Mouse (Mus musculus) gastrocnemius, postnatal 4 days (tissue): ENCODE results near the gene Gm6169. TPM values are rescaled to one million over a fixed set of nuclear protein-coding genes. Genes with fewer than 3 reads are reported as not detected.
"Not testable (repeated sequence)": the region's sequence is repeated elsewhere in the genome, so short reads cannot be mapped to it uniquely, and the experiment has no call there.

ENCODE experiments used
- DNase-seq, 2 experiments: peaks; one replicate each; pipeline ENCODE4 v3.0.0; 2021 to 2022; ENCODE audit warnings: low spot score in 2 of 2, mixed read lengths in 2 of 2
- total RNA-seq, 2 experiments: library from RNA; stranded (reverse); gene quantifications; 2 replicates each; pipeline ENCODE4 v1.2.3; 2021

Gm6169 gene
- total RNA-seq, 2 experiments from 2014 or later, result 0.29 to 31.2 TPM

GRCm38 (mm10) chr13:97070931-97071625 lies 28.0 kb downstream of the Gm6169 start:
- no peak for DNase-seq

- no peak for DNase-seq
Observed at GRCm38 (mm10) chr13:97068151-97068550, 30.9 kb downstream of the Gm6169 start.

- no peak for DNase-seq
Observed at GRCm38 (mm10) chr13:97067691-97068090, 31.3 kb downstream of the Gm6169 start.

- no peak for DNase-seq
Observed at GRCm38 (mm10) chr13:97066649-97067550, 32.1 kb downstream of the Gm6169 start, which contains the start of gene Fam169a. Gene Fam169a, plus strand, starts transcription at chr13:97067286.

- DNase-seq, result not testable (repeated sequence)
Observed at GRCm38 (mm10) chr13:97064844-97065621, 34.0 kb downstream of the Gm6169 start.

GRCm38 (mm10) chr13:97064413-97064812 lies 34.6 kb downstream of the Gm6169 start:
- no peak for DNase-seq

GRCm38 (mm10) chr13:97063431-97063830 lies 35.6 kb downstream of the Gm6169 start:
- DNase-seq, result no peak

- no peak for DNase-seq
Observed at GRCm38 (mm10) chr13:97062151-97062550, 36.9 kb downstream of the Gm6169 start.

GRCm38 (mm10) chr13:97060331-97060730 lies 38.7 kb downstream of the Gm6169 start:
- no peak for DNase-seq

GRCm38 (mm10) chr13:97059746-97060145 lies 39.3 kb downstream of the Gm6169 start:
- no peak for DNase-seq

GRCm38 (mm10) chr13:97057817-97058216 lies 41.2 kb downstream of the Gm6169 start:
- DNase-seq, result no peak

- DNase-seq, result no peak
Observed at GRCm38 (mm10) chr13:97053844-97054243, 45.2 kb downstream of the Gm6169 start.

- DNase-seq, result peak in 1 of 2 experiments; percentile 50
Observed at GRCm38 (mm10) chr13:97052667-97053066, 46.4 kb downstream of the Gm6169 start.

- no peak for DNase-seq
Observed at GRCm38 (mm10) chr13:97051158-97051557, 47.9 kb downstream of the Gm6169 start.

Other genes starting within 250 kb of the Gm6169 start
- gene Gcnt4, start 174.5 kb downstream of the Gm6169 start, total RNA-seq, result under 1 TPM; 0.29 to 0.36 TPM
- gene 1700029F12Rik, start 64.9 kb downstream of the Gm6169 start, total RNA-seq, result not detected
- gene Fam169a, start 32.0 kb downstream of the Gm6169 start, total RNA-seq, result not detected
- gene Gfm2, start 38.7 kb upstream of the Gm6169 start, total RNA-seq, result 10 to 100 TPM; 27.4 to 30.0 TPM
- 100 to 1,000 TPM; 101 to 105 TPM for gene Nsa2, start 38.7 kb upstream of the Gm6169 start, total RNA-seq
- 10 to 100 TPM; 26.7 to 27.8 TPM for gene Hexb, start 99.1 kb upstream of the Gm6169 start, total RNA-seq
- 10 to 100 TPM; 11.0 to 12.9 TPM for gene Enc1, start 141.9 kb upstream of the Gm6169 start, total RNA-seq